Mouse (Mus musculus) kidney, postnatal 0 days (tissue): ENCODE measurements around the gene Tlr4. TPM values are rescaled to one million over a fixed set of nuclear protein-coding genes. Genes with fewer than 3 reads are reported as not detected.

Experiments
- ATAC-seq: fragments of 200-750 bp; cut with Nextera tagmentation; replicated peaks from 2 replicates; pipeline ENCODE4 v1.8.0; 2017; ENCODE audit warnings: low read depth, moderate number of reproducible peaks, moderate TSS enrichment, moderate library complexity; ENCODE audit not compliant: low FRiP score
- DNase-seq: peaks from one replicate; pipeline ENCODE4 v3.0.0-alpha.2; 2016; ENCODE audit warnings: low spot score
- H3K27ac ChIP-seq: fragments of 300-500 bp; sonication (generic); 2 replicates; pipeline ENCODE4 v1.5.1; 2014; ENCODE audit warnings: mild to moderate bottlenecking
- H3K27me3 ChIP-seq: fragments of 300-500 bp; sonication (generic); 2 replicates; pipeline ENCODE4 v1.6.1; 2014; ENCODE audit warnings: low read length, mixed read lengths; ENCODE audit not compliant: insufficient read depth
- H3K36me3 ChIP-seq: fragments of 300-500 bp; sonication (generic); 2 replicates; pipeline ENCODE4 v1.6.1; 2014; ENCODE audit warnings: low read length, mixed read lengths; ENCODE audit not compliant: insufficient read depth
- H3K4me1 ChIP-seq: fragments of 300-500 bp; sonication (generic); replicated peaks from 2 replicates; pipeline ENCODE4 v1.6.1; 2014; ENCODE audit warnings: antibody characterized with exemption, low read length, mixed read lengths; ENCODE audit not compliant: insufficient read depth
- H3K4me2 ChIP-seq: fragments of 300-500 bp; sonication (generic); 2 replicates; pipeline ENCODE4 v1.6.1; 2014; ENCODE audit warnings: mild to moderate bottlenecking, low read length, moderate library complexity, mixed read lengths
- H3K4me3 ChIP-seq: fragments of 300-500 bp; sonication (generic); replicated peaks from 2 replicates; pipeline ENCODE4 v1.5.1; 2014; ENCODE audit warnings: low read depth, low read length
- H3K9ac ChIP-seq: fragments of 300-500 bp; sonication (generic); 2 replicates; pipeline ENCODE4 v1.6.1; 2014; ENCODE audit warnings: low read depth, low read length
- H3K9me3 ChIP-seq: fragments of 300-500 bp; sonication (generic); replicated peaks from 2 replicates; pipeline ENCODE4 v1.6.1; 2016; ENCODE audit warnings: low read length, inconsistent platforms, mixed read lengths
- CTCF ChIP-seq: IDR thresholded peaks from 2 replicates; pipeline ENCODE4 v1.5.1; 2016; ENCODE audit warnings: antibody characterized with exemption, low read depth, mild to moderate bottlenecking, moderate library complexity
- WGBS: fragments of 180-500 bp; shearing (Covaris S2); extraction: QIAGEN DNeasy Blood & Tissue Kit; methylation state at CpG from one replicate; pipeline ENCODE4 v1.1.7; 2014; 5-methylcytosine and 5-hydroxymethylcytosine counted together
- polyA plus RNA-seq: library from polyadenylated mRNA; unstranded; fragments of >200 nt; fragmentation: Nextera tagmentation; extraction: Ambion mirVana; gene quantifications from 2 replicates; pipeline ENCODE4 v1.2.1, GENCODE M21; 2015

The Tlr4 gene
- 1.7 and 2.0 TPM in 2 replicates for polyA plus RNA-seq

- peak within 1 kb of the TSS; percentile 57 for H3K4me2 ChIP-seq
- H3K36me3 ChIP-seq: no peaks in the 10 kb centered on the region
- peak within 1 kb of the TSS; percentile 40; the same call in 1 of the 2 replicates for H3K9ac ChIP-seq
- peak within 1 kb of the TSS; percentile 78 for H3K27ac ChIP-seq
- DNase-seq (peak; percentile 89), ATAC-seq (peak; percentile 65; the same call in 1 of the 2 replicates)
- H3K9me3 ChIP-seq: no peaks in the 10 kb centered on the region
- H3K4me1 ChIP-seq: 0 out of 2 replicates have a peak, but pooled peaks cover 6% of the 10 kb centered on the region
- TF ChIP-seq CTCF: no peak
- no peaks in the 10 kb centered on the region for H3K27me3 ChIP-seq
- 23% methylated on average over 11 of the region's 11 CpGs for WGBS
- H3K4me3 ChIP-seq: peak within 1 kb of the TSS; percentile 36
These were observed at the start of gene Tlr4 for GRCm38 (mm10) chr4:66827463-66828162. Gene Tlr4, plus strand, starts transcription at chr4:66827584.

- H3K27me3 ChIP-seq: no peaks in the 10 kb centered on the region
- ATAC-seq (no peak), DNase-seq (no peak)
- no peak overlapping the region for H3K4me3 ChIP-seq
- no peaks in the 10 kb centered on the region for H3K9me3 ChIP-seq
- no peak overlapping the region for H3K27ac ChIP-seq
- no peak overlapping the region for H3K4me2 ChIP-seq
- H3K4me1 ChIP-seq: no peaks in the 10 kb centered on the region
- TF ChIP-seq CTCF: no peak
- H3K9ac ChIP-seq: no peak overlapping the region
- WGBS: 83% methylated on average over 2 of the region's 2 CpGs
- no peaks in the 10 kb centered on the region for H3K36me3 ChIP-seq
These were observed 33.1 kb upstream of the Tlr4 start for GRCm38 (mm10) chr4:66794283-66794682.

DNA sequence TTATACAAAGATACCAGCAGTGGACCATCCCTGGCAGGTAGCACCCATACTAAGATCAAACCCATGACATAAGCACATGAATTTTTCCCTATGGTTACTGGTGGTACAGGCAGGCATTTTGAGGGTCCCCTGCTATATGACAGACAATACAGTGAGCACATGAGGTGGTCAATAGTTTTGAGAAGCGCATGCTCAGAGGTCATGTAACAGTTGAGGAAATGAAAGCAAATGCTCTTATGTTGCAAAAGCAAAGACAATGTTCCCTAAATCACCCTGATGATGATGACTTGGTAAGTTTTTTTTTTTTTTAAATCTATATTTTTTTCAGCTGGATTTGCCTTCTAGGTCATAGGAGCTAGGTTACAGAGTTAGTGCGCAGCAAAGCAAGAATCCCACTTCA, 30.7 kb upstream of the Tlr4 start:
- Histone ChIP-seq H3K4me2 (no peak overlapping the region), H3K9me3 (no peaks in the 10 kb centered on the region), H3K36me3 (no peaks in the 10 kb centered on the region), H3K27ac (no peak overlapping the region), H3K9ac (no peak overlapping the region), H3K4me1 (no peaks in the 10 kb centered on the region), H3K4me3 (no peak overlapping the region), H3K27me3 (no peaks in the 10 kb centered on the region)
- no peak for TF ChIP-seq CTCF
- DNase-seq: no peak
- 87% methylated on average over 2 of the region's 2 CpGs for WGBS
- no peak for ATAC-seq

DNA sequence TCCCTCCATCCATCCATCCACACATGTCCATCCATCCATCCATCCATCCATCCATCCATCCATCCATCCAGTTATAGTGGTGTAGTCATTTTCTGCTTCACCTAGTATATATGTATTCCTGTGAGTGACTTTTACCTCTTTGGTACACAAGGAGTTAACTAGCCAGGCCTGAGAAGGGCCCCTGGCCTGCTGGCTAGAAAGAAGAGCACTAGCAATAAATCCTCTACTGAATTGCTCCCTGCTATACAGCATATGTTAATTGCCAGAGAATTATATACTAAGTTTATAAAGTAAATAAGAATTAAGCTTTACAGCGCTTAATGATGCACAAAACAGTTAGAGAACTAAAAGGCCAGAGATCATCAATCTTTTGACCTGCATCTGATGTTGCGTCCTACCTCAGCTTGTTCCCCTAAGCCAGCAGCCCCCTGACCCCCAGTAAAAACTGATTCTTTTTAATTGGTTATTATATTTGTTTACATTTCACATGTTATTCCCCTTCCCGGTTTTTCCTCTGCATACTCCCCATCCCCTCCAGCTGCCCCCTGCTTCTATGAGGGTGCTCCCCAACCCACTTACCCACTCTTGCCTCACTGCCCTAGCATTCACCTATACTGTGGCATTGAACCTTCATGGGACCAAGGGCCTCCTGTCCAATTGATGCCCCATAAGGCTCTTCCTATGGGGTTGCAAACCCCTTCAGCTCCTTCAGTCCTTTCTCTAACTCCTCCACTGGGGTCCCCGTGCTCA, 22.7 kb upstream of the Tlr4 start:
- ATAC-seq (no peak), DNase-seq (no peak)
- Histone ChIP-seq H3K36me3 (no peaks in the 10 kb centered on the region), H3K4me1 (no peaks in the 10 kb centered on the region), H3K27me3 (no peaks in the 10 kb centered on the region), H3K9ac (no peak overlapping the region), H3K9me3 (no peaks in the 10 kb centered on the region), H3K4me2 (no peak overlapping the region), H3K4me3 (no peak overlapping the region), H3K27ac (no peak overlapping the region)
- TF ChIP-seq CTCF: no peak
- WGBS: 43% methylated on average over 4 of the region's 4 CpGs

- ATAC-seq: no peak
These were observed 21.6 kb upstream of the Tlr4 start for GRCm38 (mm10) chr4:66805747-66806146.

DNA sequence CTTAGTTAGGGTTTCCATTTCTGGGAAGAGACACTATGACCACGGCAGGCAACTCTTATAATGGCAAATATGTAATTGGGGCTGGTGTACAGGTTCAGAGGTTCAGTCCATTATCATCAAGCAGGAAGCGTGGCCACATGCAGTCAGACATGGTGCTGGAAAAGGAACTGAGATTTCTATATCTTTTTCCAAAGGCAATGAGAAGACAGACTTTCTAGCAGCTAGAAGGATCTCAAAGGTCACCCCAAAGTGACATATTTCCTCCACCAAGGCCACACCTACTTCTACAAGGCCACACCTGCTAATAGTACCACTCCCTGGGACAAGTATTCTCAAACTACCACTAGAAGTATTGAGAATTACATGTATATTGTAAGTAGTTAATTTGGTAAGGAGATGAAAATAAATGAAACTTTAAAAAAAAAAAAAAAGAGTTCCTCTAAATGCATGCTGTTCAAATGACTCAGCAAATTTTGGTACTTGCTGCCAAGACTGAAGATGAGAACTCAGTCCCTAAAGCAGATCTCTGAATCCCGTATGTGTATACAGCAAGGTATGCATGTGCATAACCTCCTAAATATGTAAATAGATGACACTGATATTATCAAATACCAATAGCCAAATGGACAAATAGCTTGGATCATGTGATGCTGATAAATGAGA, 10.9 kb upstream of the Tlr4 start:
- H3K27me3 ChIP-seq: no peaks in the 10 kb centered on the region
- H3K4me2 ChIP-seq: no peak overlapping the region
- ATAC-seq: no peak
- no peak for DNase-seq
- TF ChIP-seq CTCF: no peak
- H3K36me3 ChIP-seq: no peaks in the 10 kb centered on the region
- no peaks in the 10 kb centered on the region for H3K4me1 ChIP-seq
- H3K27ac ChIP-seq: no peak overlapping the region
- H3K9me3 ChIP-seq: no peaks in the 10 kb centered on the region
- 78% methylated on average over 3 of the region's 3 CpGs for WGBS
- no peak overlapping the region for H3K4me3 ChIP-seq
- H3K9ac ChIP-seq: no peak overlapping the region

More at GRCm38 (mm10) chr4:66805747-66806146, 21.6 kb upstream of the Tlr4 start:
- Histone ChIP-seq H3K9ac (no peak overlapping the region), H3K36me3 (no peaks in the 10 kb centered on the region), H3K4me3 (no peak overlapping the region), H3K27me3 (no peaks in the 10 kb centered on the region), H3K4me1 (no peaks in the 10 kb centered on the region), H3K27ac (no peak overlapping the region), H3K9me3 (no peaks in the 10 kb centered on the region), H3K4me2 (no peak overlapping the region)
- TF ChIP-seq CTCF: no peak
- DNase-seq: no peak
